Mouse (Mus musculus): ENCODE results near the gene Adam10. TPM values are rescaled to one million over a fixed set of nuclear protein-coding genes. Genes with fewer than 3 reads are reported as not detected.

Gene Adam10
- polyA plus RNA-seq, 1 experiment from 2014 or later = 106 TPM

DNA sequence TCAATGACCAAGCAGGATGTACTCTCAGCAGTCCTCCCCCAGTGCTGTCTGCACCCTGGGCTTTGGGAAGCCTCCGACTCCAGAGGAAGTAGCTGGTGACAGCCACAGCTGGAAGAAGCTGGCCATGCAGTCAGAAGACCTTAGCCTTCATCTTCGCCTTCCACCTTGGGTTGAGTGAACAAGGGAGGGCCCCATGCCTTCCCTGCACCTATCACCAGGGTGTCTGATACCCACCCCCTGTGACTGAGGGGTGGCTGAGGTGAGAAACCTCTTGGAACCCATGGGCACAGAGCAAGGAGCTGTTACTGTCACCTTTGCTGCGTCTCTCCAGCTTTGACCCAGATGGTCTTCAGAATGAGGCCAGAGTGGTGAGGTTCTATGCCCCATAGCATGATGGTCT is 123.0 kb downstream of the Adam10 start:
- H3K9ac ChIP-seq = no peak overlapping the region
- no peak overlapping the region for H3K4me3 ChIP-seq
- no peak for ATAC-seq (ENCODE audit: low FRiP score, low read depth)
- H3K36me3 ChIP-seq = no peaks in the 10 kb centered on the region
- peaks cover 7% of the 10 kb centered on the region; the same call in 1 of the 2 replicates for H3K4me1 ChIP-seq
- WGBS = 92% methylated on average over 3 of the region's 3 CpGs
- no peaks in the 10 kb centered on the region for H3K27me3 ChIP-seq (replicated peaks)
- H3K4me2 ChIP-seq (replicated peaks) = no peak overlapping the region
- no peak overlapping the region for H3K27ac ChIP-seq
- no peaks in the 10 kb centered on the region for H3K9me3 ChIP-seq

DNA sequence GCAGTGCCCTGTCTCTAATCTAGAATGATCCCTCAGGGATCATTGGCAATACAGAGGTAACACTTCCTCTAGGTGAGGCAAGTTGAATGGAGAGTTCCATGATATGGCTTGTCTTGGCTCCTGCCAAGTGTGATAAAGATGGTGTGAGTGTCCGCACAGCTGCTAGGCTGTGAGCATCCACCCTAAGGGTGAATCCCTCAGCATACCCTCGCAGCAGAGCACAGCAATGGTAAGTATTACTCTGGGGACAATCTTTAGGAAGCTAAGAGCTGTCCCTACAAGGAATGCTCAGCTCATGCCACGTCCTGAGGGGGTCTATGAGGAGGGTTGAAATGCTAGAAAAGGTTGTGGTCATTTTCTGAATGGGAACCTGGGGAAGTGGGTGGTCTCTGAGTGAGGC is 124.0 kb downstream of the Adam10 start:
- Histone ChIP-seq H3K9me3 (no peaks in the 10 kb centered on the region), H3K27me3 (replicated peaks) (no peaks in the 10 kb centered on the region), H3K4me2 (replicated peaks) (no peak overlapping the region), H3K9ac (no peak overlapping the region), H3K27ac (no peak overlapping the region), H3K4me3 (no peak overlapping the region), H3K4me1 (peaks cover 7% of the 10 kb centered on the region; the same call in 1 of the 2 replicates), H3K36me3 (no peaks in the 10 kb centered on the region)
- no peak for ATAC-seq (ENCODE audit: low FRiP score, low read depth)
- WGBS = 82% methylated on average over 3 of the region's 3 CpGs

DNA sequence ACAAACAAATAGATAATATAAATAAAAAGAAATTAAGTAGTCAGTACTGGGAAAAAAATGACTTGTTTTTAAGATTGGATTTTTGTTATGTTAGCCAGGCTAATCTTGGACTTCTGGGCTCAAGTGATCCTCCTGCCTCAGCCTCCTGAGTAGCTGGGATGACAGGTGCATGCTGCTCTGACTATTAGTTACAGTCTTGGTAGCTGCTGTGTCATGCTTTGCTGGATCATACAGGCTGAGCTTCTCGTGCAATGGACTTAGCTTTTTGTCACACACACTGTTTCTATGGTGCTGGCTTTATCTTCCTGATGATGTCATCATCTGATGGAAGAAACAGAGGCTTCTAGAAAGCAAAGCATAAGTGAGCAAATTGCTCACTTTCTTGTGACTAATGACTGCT is 127.3 kb downstream of the Adam10 start:
- no peak overlapping the region for H3K4me2 ChIP-seq (replicated peaks)
- ATAC-seq (ENCODE audit: low FRiP score, low read depth) = no peak
- no peaks in the 10 kb centered on the region for H3K36me3 ChIP-seq
- WGBS = 84% methylated on average over 1 of the region's 1 CpGs
- H3K9me3 ChIP-seq = no peaks in the 10 kb centered on the region
- 0 out of 2 replicates have a peak, but pooled peaks cover 2% of the 10 kb centered on the region for H3K4me1 ChIP-seq
- no peak overlapping the region for H3K27ac ChIP-seq
- H3K27me3 ChIP-seq (replicated peaks) = no peaks in the 10 kb centered on the region
- H3K4me3 ChIP-seq = no peak overlapping the region
- H3K9ac ChIP-seq = no peak overlapping the region

DNA sequence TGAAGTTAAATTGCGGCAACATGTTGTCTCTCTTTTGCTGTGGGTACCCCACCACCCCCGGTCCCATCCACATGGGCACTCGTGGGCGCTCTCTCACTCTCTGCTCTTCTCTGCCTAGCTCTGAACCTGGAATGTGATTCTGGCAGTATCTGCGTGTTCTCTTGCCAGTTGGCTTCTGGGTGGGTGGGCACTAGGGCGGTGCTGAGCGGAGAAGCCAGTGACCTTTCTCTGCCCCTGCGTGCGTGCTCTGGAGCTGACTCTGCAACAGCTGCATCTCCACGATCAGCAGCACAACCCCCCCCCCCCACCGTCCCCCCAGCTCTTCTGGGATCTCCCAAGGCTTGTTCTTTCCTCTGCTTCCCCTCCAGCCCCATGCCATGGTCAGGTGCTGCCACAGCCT is 128.9 kb downstream of the Adam10 start:
- Histone ChIP-seq H3K36me3 (no peaks in the 10 kb centered on the region), H3K4me3 (no peak overlapping the region), H3K9ac (no peak overlapping the region), H3K27me3 (replicated peaks) (no peaks in the 10 kb centered on the region), H3K27ac (no peak overlapping the region), H3K4me2 (replicated peaks) (no peak overlapping the region), H3K9me3 (no peaks in the 10 kb centered on the region), H3K4me1 (0 out of 2 replicates have a peak, but pooled peaks cover 2% of the 10 kb centered on the region)
- 65% methylated on average over 11 of the region's 11 CpGs for WGBS
- ATAC-seq (ENCODE audit: low FRiP score, low read depth) = no peak

DNA sequence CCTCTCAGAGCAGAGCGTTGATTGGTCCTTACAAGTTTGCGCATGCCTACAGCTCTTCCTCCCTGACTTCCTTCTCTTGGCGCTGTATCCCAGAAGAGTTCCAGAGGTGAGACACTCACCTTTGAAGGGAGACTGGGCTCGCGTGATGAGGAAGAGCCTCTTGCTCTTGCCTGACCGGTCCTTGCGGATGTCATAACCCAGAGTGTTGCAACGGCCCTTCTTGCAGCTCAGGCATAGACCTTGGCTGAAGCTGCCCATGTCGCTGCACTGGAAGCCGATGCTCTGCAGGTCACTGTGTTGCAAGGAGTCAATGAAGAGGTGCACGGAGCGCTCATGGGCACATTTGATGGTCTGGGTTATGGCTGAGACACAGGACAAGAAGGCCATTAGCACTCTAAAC is 133.8 kb downstream of the Adam10 start:
- Histone ChIP-seq H3K27me3 (replicated peaks) (no peaks in the 10 kb centered on the region), H3K4me3 (no peak overlapping the region), H3K4me2 (replicated peaks) (no peak overlapping the region), H3K9me3 (no peaks in the 10 kb centered on the region), H3K9ac (no peak overlapping the region), H3K36me3 (no peaks in the 10 kb centered on the region), H3K27ac (no peak overlapping the region), H3K4me1 (peaks cover 14% of the 10 kb centered on the region)
- WGBS = 93% methylated on average over 12 of the region's 12 CpGs
- no peak for ATAC-seq (ENCODE audit: low FRiP score, low read depth)

DNA sequence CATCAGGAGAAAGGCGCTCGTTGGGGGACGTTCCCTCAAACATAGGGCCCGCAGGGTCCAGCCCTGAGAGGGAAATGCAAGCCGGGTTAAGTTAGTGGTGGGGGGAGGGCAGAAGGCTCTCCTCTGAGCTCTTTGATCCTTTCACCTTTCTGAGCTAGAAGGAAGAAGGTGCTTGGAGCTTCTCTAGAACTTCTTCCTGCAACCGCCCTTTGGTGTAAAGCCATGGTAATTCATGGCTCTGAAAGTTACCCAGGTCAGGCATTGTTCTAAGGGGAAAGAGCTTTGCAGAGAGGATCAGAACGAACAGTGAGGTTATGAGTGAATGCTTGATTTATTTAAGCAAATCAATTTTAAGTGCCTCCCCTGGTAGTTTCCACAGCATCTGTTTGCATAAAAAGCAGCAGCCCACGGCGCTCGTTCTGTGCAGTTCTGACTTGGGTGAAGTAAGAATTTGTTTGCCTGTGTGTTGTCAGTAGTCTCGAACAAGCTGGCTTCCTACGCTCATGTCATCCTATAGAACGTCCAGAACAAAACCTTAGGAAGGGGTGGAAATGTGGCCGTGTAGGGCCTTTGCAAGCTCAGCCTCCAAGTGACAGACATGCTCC is 138.0 kb downstream of the Adam10 start:
- Histone ChIP-seq H3K27ac (no peak overlapping the region), H3K4me2 (replicated peaks) (no peak overlapping the region), H3K27me3 (replicated peaks) (no peaks in the 10 kb centered on the region), H3K4me1 (peaks cover 13% of the 10 kb centered on the region), H3K36me3 (no peaks in the 10 kb centered on the region), H3K9ac (no peak overlapping the region), H3K9me3 (no peaks in the 10 kb centered on the region), H3K4me3 (no peak overlapping the region)
- no peak for ATAC-seq (ENCODE audit: low FRiP score, low read depth)
- WGBS = 54% methylated on average over 14 of the region's 14 CpGs

DNA sequence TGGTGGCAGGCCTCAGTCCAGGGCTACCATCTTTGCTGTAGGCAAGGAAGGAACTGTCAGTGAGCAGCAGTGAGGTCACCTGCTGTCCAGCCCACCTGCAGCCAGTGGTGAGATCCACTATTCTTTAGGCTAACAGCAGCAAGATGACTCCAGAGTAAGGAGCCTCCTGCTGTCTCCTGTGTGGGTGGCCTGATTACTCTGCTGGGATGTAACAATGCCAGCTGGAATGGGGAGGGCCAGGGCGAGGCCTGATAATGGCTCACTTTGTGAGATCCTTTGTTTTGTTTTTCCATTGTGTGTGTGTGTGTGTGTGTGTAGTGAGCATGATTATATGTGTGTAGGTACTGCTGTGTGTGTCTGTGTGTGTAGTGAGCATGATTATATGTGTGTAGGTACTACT is 138.6 kb downstream of the Adam10 start:
- H3K9me3 ChIP-seq = no peaks in the 10 kb centered on the region
- no peaks in the 10 kb centered on the region for H3K27me3 ChIP-seq (replicated peaks)
- H3K36me3 ChIP-seq = no peaks in the 10 kb centered on the region
- no peak overlapping the region for H3K4me3 ChIP-seq
- no peak overlapping the region for H3K27ac ChIP-seq
- no peak overlapping the region for H3K9ac ChIP-seq
- 21% methylated on average over 1 of the region's 1 CpGs for WGBS
- H3K4me1 ChIP-seq = peaks cover 13% of the 10 kb centered on the region
- H3K4me2 ChIP-seq (replicated peaks) = no peak overlapping the region
- no peak for ATAC-seq (ENCODE audit: low FRiP score, low read depth)

DNA sequence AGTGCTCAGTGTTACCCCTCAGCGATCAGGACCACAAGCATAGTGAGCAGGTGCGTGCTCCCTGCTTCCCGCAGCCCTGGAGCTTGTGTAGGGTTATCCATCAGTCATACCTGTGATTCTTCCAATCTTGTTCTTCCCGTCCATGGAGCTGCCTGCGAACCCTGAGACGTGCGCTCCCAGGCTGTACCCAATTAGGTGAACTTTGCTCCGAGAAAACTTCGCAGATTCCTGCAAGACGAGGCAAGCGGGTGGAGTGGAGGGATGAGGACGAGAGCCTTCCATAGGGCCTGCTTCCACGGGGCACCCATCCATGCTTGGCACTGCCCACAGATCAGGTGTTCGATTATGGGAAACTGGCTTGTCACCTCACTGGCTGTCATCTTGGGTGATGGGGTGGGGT is 139.9 kb downstream of the Adam10 start:
- Histone ChIP-seq H3K9me3 (no peaks in the 10 kb centered on the region), H3K4me3 (no peak overlapping the region), H3K27ac (no peak overlapping the region), H3K36me3 (no peaks in the 10 kb centered on the region), H3K4me1 (peaks cover 13% of the 10 kb centered on the region), H3K9ac (no peak overlapping the region), H3K4me2 (replicated peaks) (no peak overlapping the region), H3K27me3 (replicated peaks) (no peaks in the 10 kb centered on the region)
- 87% methylated on average over 14 of the region's 14 CpGs for WGBS
- ATAC-seq (ENCODE audit: low FRiP score, low read depth) = no peak

DNA sequence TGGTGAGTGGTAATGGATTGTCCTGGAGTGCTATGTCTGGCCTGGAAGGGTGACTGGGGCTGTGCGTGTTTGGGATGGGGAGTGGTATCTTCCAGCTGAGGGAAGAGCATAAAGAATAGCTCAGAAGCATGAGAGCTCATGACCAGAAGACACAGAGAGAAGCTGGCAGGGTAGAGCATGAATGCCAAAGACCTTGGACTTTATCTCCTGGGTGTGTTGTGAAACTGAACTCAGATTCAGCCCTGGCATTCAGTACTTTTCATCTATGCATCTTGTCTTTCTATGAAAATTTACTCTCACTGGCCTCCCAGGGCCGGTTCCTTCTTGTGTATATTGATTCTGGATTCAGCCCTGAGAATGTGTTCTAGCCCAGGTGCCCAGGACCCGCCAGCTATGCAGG is 145.3 kb downstream of the Adam10 start:
- Histone ChIP-seq H3K4me3 (no peak overlapping the region), H3K27ac (no peak overlapping the region), H3K4me1 (no peaks in the 10 kb centered on the region), H3K27me3 (replicated peaks) (no peaks in the 10 kb centered on the region), H3K9me3 (no peaks in the 10 kb centered on the region), H3K36me3 (no peaks in the 10 kb centered on the region), H3K9ac (no peak overlapping the region), H3K4me2 (replicated peaks) (no peak overlapping the region)
- ATAC-seq (ENCODE audit: low FRiP score, low read depth) = no peak
- 85% methylated on average over 3 of the region's 3 CpGs for WGBS

DNA sequence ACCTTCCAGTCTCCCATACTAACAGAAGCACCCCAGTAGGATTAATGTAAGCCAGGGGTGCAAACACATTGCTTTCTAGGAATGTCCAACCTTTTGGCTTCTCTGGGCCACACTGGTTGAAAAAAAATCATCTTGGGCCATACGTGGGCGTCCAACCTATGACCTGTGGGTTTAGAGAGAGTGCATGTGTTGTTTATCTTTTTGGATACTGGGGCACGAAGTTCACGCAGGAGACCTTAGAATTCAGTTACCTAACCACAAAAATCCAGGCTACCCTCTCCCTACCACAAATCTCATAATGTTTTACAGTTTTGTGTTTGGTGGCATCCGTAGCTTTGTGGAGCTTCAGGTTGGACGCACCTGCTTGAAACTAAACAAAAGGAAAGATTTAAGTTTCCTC is 149.1 kb downstream of the Adam10 start:
- no peak for ATAC-seq (ENCODE audit: low FRiP score, low read depth)
- H3K4me3 ChIP-seq = no peak overlapping the region
- WGBS = 91% methylated on average over 6 of the region's 6 CpGs

More for the DNA sequence above, 149.1 kb downstream of the Adam10 start:
- no peaks in the 10 kb centered on the region for H3K9me3 ChIP-seq
- H3K27ac ChIP-seq = no peak overlapping the region
- no peak overlapping the region for H3K4me2 ChIP-seq (replicated peaks)
- no peak overlapping the region for H3K9ac ChIP-seq
- no peaks in the 10 kb centered on the region for H3K4me1 ChIP-seq
- no peaks in the 10 kb centered on the region for H3K36me3 ChIP-seq
- no peaks in the 10 kb centered on the region for H3K27me3 ChIP-seq (replicated peaks)

Small RNA genes lying within 50 kb of the gene (microRNA-seq; reads per million reads assigned to microRNA genes)
- not detected for gene Gm25149

Other genes starting within 250 kb of the Adam10 start
- gene Rnf111, start 175.3 kb upstream of the Adam10 start, polyA plus RNA-seq (2016; fragmentation: Nextera tagmentation; extraction: Ambion mirVana) = 45.2 and 48.2 TPM in 2 replicates
- 73.8 and 83.1 TPM in 2 replicates for gene Sltm, start 136.2 kb upstream of the Adam10 start, polyA plus RNA-seq (2016; fragmentation: Nextera tagmentation; extraction: Ambion mirVana)
- gene Gm10642, start 22.7 kb upstream of the Adam10 start, polyA plus RNA-seq (2016; fragmentation: Nextera tagmentation; extraction: Ambion mirVana) = 0.84 and 0.98 TPM in 2 replicates
- gene Mindy2, start 21.8 kb upstream of the Adam10 start, polyA plus RNA-seq (2016; fragmentation: Nextera tagmentation; extraction: Ambion mirVana) = 22.4 and 27.7 TPM in 2 replicates